Mouse (Mus musculus) stomach, postnatal 0 days (tissue): ENCODE measurements around the gene Cmip.

ENCODE experiments used
- CTCF ChIP-seq: IDR thresholded peaks from 2 replicates; pipeline ENCODE4 v1.5.1; 2016; ENCODE audit warnings: antibody characterized with exemption, low read depth, mild to moderate bottlenecking, moderate library complexity
- EP300 ChIP-seq: optimal IDR thresholded peaks from 2 replicates; pipeline ENCODE3; 2016; ENCODE audit warnings: antibody characterized with exemption

DNA sequence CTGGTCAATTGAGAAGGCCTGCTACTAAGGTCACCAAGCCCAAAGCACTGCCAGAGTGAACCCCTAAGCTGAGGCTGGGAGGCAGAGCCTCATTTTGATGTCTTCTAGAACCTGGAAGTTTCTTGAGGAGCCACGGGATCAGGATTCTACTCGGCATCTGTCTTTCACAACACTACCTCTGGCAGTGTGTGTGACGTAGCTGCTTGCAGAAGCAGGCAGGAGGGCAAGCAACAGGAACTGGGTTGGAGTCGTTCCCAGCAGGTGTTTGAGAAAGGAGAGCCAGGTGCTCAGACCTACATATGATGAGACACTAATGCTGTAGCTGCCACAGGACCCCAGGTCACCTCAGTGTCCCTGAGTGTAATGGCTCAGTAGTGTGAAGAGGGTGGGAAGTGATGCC, 140.0 kb downstream of the Cmip start:
- TF ChIP-seq CTCF (no peak), EP300 (no peak)
